Mouse (Mus musculus) cerebellum, postnatal 36 days (tissue): ENCODE measurements at regions not wholly inside any gene's neighbourhood (a gene's known extent, or its start where the extent isn't known, plus 50 kb on each side); places are given as distances from the start of the nearest gene placed in this dataset.
A peak's percentile ranks its signal among the peaks of the same experiment; 100 is the strongest.

Source experiments
- DNase-seq, 2 experiments: peaks; one replicate each; pipeline ENCODE4 v3.0.0; 2021 to 2022; ENCODE audit warnings: mixed read lengths in 2 of 2

- no peak for DNase-seq
These were observed 212.4 kb upstream of the Ntm start for GRCm38 (mm10) chr9:30175376-30175775.

- no peak for DNase-seq
These were observed 220.5 kb upstream of the Ntm start for GRCm38 (mm10) chr9:30183409-30183808.

GRCm38 (mm10) chr9:30184996-30185763, 222.2 kb upstream of the Ntm start:
- DNase-seq, result no peak

- no peak for DNase-seq
These were observed 223.3 kb upstream of the Ntm start for GRCm38 (mm10) chr9:30186261-30186660.

- DNase-seq, result peak; percentile 75 to 83
These were observed 227.1 kb upstream of the Ntm start for GRCm38 (mm10) chr9:30190078-30190477.

GRCm38 (mm10) chr9:30191119-30191518, 228.2 kb upstream of the Ntm start:
- peak; percentile 68 to 70 for DNase-seq

GRCm38 (mm10) chr9:30191902-30192301, 229.0 kb upstream of the Ntm start:
- no peak for DNase-seq

- DNase-seq, result no peak
These were observed 231.9 kb upstream of the Ntm start for GRCm38 (mm10) chr9:30194866-30195265.

- no peak for DNase-seq
These were observed 224.5 kb upstream of the Snx19 start for GRCm38 (mm10) chr9:30202411-30202810.

GRCm38 (mm10) chr9:30207631-30208030, 219.3 kb upstream of the Snx19 start:
- no peak for DNase-seq

- no peak for DNase-seq
These were observed 217.1 kb upstream of the Snx19 start for GRCm38 (mm10) chr9:30209806-30210205.

- no peak for DNase-seq
These were observed 214.3 kb upstream of the Snx19 start for GRCm38 (mm10) chr9:30212471-30213075.

- DNase-seq, result peak; percentile 45 to 53
These were observed 192.3 kb upstream of the Snx19 start for GRCm38 (mm10) chr9:30234501-30235163.

- no peak for DNase-seq
These were observed 191.1 kb upstream of the Snx19 start for GRCm38 (mm10) chr9:30235791-30236190.

- DNase-seq, result peak; percentile 48 to 52
These were observed 184.8 kb upstream of the Snx19 start for GRCm38 (mm10) chr9:30242107-30242506.

- DNase-seq, result peak; percentile 68 to 77
These were observed 162.3 kb upstream of the Snx19 start for GRCm38 (mm10) chr9:30264533-30265168.

GRCm38 (mm10) chr9:30271081-30271480, 155.8 kb upstream of the Snx19 start:
- no peak for DNase-seq

GRCm38 (mm10) chr9:30273836-30274235, 153.1 kb upstream of the Snx19 start:
- no peak for DNase-seq

- DNase-seq, result peak in 1 of 2 experiments; percentile 26
These were observed 148.7 kb upstream of the Snx19 start for GRCm38 (mm10) chr9:30278231-30278630.

- peak; percentile 83 to 84 for DNase-seq
These were observed 143.7 kb upstream of the Snx19 start for GRCm38 (mm10) chr9:30283080-30283770.

GRCm38 (mm10) chr9:30283771-30284148, 143.1 kb upstream of the Snx19 start:
- DNase-seq, result peak; percentile 39 to 47

GRCm38 (mm10) chr9:30284562-30285323, 142.2 kb upstream of the Snx19 start:
- DNase-seq, result no peak
